Mouse (Mus musculus) heart, postnatal 0 days (tissue): ENCODE data around the gene Arhgap24.

Experiments
- CTCF ChIP-seq: IDR thresholded peaks from 2 replicates; pipeline ENCODE4 v1.5.1; 2016; ENCODE audit warnings: antibody characterized with exemption, control low read depth, low read depth
- EP300 ChIP-seq: IDR thresholded peaks from 2 replicates; pipeline ENCODE4 v1.6.1; 2016; ENCODE audit warnings: antibody characterized with exemption, low read depth

DNA sequence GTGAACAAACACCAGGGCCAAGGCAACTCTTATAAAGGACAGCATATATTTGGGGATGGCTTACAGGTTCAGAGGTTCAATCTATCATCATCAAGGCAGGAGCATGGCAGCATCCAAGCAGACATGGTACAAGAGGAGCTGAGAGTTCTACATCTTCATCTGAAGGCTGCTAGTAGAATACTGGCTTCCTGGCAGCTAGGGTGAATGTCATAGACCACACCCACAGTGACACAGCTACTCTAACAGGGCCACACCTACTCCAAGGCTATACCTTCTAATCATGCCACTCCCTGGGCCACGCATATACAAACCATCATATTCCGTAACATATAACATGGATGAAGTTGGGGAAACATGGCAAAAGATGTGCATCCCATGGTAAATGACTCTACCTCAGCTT lies 27.9 kb upstream of the Arhgap24 start:
- no peak for TF ChIP-seq CTCF
- TF ChIP-seq EP300 = no peak
